Mouse (Mus musculus) spleen, postnatal 10 days (tissue): ENCODE measurements around the gene E130309D02Rik.

Experiments used
- DNase-seq, 2 experiments: peaks; one replicate each; pipeline ENCODE4 v3.0.0; 2021 to 2022; ENCODE audit warnings: low spot score in 2 of 2

Gene E130309D02Rik

DNA sequence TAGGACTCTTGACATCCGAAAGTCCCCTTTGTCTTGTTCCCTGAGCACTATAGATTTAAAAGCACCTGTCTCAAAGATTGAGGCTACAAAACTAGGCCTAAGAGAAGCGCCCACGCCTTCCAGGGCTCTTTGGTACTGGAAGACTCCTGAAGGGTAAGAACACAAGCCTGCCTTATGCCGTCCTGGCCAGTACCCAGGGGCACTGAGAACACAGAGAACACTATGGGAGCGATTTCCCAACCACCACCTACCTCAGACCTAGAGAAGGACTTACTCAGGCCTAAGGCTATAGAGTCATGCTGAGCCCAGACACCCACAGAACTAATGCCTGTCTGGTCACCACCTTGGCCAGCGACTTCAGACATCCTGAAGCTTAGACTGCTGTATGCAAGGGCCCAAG is 48.4 kb downstream of the E130309D02Rik start:
- DNase-seq: no peak

DNA sequence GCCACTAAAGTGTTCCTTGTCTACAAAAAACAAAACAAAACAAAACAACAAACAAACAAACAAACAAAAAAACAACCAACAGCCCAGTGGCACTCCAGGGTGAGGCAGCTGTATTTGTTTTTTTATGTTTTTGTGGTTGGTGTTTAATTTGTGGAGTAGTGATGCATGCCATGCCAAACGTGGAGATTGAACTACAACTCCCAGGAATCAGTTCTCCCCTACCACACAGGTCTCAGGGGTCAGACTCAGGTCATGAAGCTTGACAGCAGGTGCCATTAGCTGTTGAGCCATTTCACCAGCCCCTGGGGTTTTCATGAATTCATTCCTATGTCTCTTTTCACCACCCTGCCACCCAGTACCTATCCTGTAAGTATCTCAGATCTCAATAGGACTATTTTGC is 49.8 kb downstream of the E130309D02Rik start:
- DNase-seq: no peak

GRCm38 (mm10) chr5:143264689-143265088 is 50.5 kb downstream of the E130309D02Rik start:
- DNase-seq: no peak

GRCm38 (mm10) chr5:143261636-143262035 is 53.5 kb downstream of the E130309D02Rik start:
- DNase-seq: no peak

GRCm38 (mm10) chr5:143255802-143256201 is 59.4 kb downstream of the E130309D02Rik start:
- no peak for DNase-seq

- no peak for DNase-seq
Measured at GRCm38 (mm10) chr5:143255131-143255519, 60.0 kb downstream of the E130309D02Rik start.

GRCm38 (mm10) chr5:143254487-143255130 is 60.6 kb downstream of the E130309D02Rik start:
- DNase-seq: peak in 1 of 2 experiments; percentile 17

DNA sequence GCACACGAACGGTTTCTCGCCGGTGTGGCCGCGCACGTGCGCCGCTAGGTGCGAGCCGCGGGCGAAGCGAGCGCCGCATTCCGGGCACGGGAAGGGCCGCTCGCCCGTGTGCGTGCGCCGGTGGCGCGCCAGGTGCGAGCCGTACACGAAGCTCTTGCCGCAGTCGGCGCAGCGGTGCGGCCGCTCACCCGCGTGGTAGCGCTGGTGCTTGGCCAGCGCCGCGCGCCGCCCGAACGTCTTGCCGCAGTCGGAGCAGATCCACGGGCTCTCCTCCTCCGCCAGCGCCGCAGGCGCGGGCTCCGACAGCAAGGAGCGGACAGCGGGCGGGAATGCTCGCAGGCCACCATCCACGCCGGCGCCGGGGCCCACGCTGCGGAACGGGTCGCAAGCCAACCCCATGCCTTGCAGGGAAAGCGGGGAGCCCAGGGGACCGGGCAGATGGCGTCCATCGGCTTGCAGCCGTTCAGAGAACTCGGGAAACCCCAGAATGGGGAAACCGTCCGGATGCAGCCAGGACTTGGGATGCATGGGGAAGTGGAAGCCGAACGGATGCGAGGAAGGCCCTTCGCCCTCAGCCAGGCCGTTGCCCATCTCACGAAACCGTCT is 61.2 kb downstream of the E130309D02Rik start:
- no peak for DNase-seq

GRCm38 (mm10) chr5:143253186-143253880 is 61.8 kb downstream of the E130309D02Rik start:
- DNase-seq: peak in 1 of 2 experiments; percentile 19

- no peak for DNase-seq
Measured at GRCm38 (mm10) chr5:143252791-143253185, 62.4 kb downstream of the E130309D02Rik start.

- no peak for DNase-seq
Measured at GRCm38 (mm10) chr5:143252039-143252438, 63.1 kb downstream of the E130309D02Rik start.
